Mouse (Mus musculus) CD4-positive helper T cell, adult 2 months (primary cell): ENCODE data around the gene Cdk14.

ENCODE experiments used
- DNase-seq: peaks from one replicate; pipeline ENCODE4 v3.0.0-alpha.2; 2012; ENCODE audit warnings: low read depth, missing footprints, low spot score

Cdk14 gene

GRCm38 (mm10) chr5:5071526-5071925, 348.6 kb downstream of the Cdk14 start:
- DNase-seq: no peak

GRCm38 (mm10) chr5:5064686-5065085, 355.4 kb downstream of the Cdk14 start:
- DNase-seq: no peak

- peak; percentile 17 for DNase-seq
These were observed 363.8 kb downstream of the Cdk14 start for GRCm38 (mm10) chr5:5056102-5056883.

- peak; percentile 27 for DNase-seq
These were observed 364.6 kb downstream of the Cdk14 start for GRCm38 (mm10) chr5:5055494-5055893.

GRCm38 (mm10) chr5:5054270-5054669, 365.8 kb downstream of the Cdk14 start:
- DNase-seq: no peak

GRCm38 (mm10) chr5:5044326-5044725, 375.8 kb downstream of the Cdk14 start:
- DNase-seq: no peak

GRCm38 (mm10) chr5:5042735-5043134, 377.4 kb downstream of the Cdk14 start:
- no peak for DNase-seq

GRCm38 (mm10) chr5:5041480-5041879, 378.6 kb downstream of the Cdk14 start:
- DNase-seq: no peak

GRCm38 (mm10) chr5:5039700-5040284, 380.3 kb downstream of the Cdk14 start:
- DNase-seq: no peak

- DNase-seq: no peak
These were observed 386.7 kb downstream of the Cdk14 start for GRCm38 (mm10) chr5:5033445-5033844.

- DNase-seq: no peak
These were observed 387.3 kb downstream of the Cdk14 start for GRCm38 (mm10) chr5:5032847-5033246.

GRCm38 (mm10) chr5:5032446-5032845, 387.7 kb downstream of the Cdk14 start:
- no peak for DNase-seq

GRCm38 (mm10) chr5:5030431-5030830, 389.7 kb downstream of the Cdk14 start:
- DNase-seq: no peak

- no peak for DNase-seq
These were observed 401.2 kb downstream of the Cdk14 start for GRCm38 (mm10) chr5:5018959-5019358.

- DNase-seq: no peak
These were observed 401.9 kb downstream of the Cdk14 start for GRCm38 (mm10) chr5:5018242-5018641.

GRCm38 (mm10) chr5:5013783-5014182, 406.3 kb downstream of the Cdk14 start:
- DNase-seq: no peak

- peak; percentile 23 for DNase-seq
These were observed 407.4 kb downstream of the Cdk14 start for GRCm38 (mm10) chr5:5012521-5013346.

GRCm38 (mm10) chr5:5008153-5008745, 411.9 kb downstream of the Cdk14 start:
- no peak for DNase-seq

- no peak for DNase-seq
These were observed 412.5 kb downstream of the Cdk14 start for GRCm38 (mm10) chr5:5007489-5008152.

- no peak for DNase-seq
These were observed 414.5 kb downstream of the Cdk14 start for GRCm38 (mm10) chr5:5005633-5006032.

- DNase-seq: no peak
These were observed 415.4 kb downstream of the Cdk14 start for GRCm38 (mm10) chr5:5004740-5005139.
